Mouse (Mus musculus): ENCODE data around the gene Kcns3.
"Not testable (repeated sequence)": the region's sequence is repeated elsewhere in the genome, so short reads cannot be mapped to it uniquely, and the experiment has no call there.

The Kcns3 gene

DNA sequence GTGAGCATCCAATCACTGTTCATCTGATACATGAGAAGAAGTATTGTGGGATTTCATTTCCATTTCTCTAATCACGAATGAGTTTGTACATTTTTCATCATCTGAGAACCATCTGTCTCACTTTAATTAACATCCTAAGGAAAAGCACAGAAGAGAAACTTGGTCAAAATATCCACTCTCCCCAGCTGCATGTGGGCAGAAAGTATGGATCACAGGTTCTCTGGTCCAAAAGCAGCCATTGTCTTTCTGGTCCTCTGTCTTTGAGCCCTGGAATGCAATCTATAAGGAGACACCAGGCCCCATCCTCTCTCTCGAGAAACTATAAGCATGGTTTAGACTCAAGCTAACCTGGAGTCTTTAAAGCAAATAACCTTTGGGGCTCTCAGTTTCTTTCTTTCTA, 79.8 kb downstream of the Kcns3 start:
- DNase-seq = no peak

GRCm38 (mm10) chr12:11066865-11067264, 84.0 kb downstream of the Kcns3 start:
- no peak for DNase-seq

- not testable (repeated sequence) for DNase-seq
Observed at GRCm38 (mm10) chr12:11052676-11053075, 98.2 kb downstream of the Kcns3 start.

GRCm38 (mm10) chr12:11041821-11042220, 109.0 kb downstream of the Kcns3 start:
- DNase-seq = no peak
